Mouse (Mus musculus) forebrain, embryonic 14.5 days (tissue): Measurements from ENCODE around the gene Slc25a4. TPM values are rescaled to one million over a fixed set of nuclear protein-coding genes. Genes with fewer than 3 reads are reported as not detected.
"Not testable (repeated sequence)": the region's sequence is repeated elsewhere in the genome, so short reads cannot be mapped to it uniquely, and the experiment has no call there.

Experiments
- ATAC-seq: fragments of 200-750 bp; cut with Nextera tagmentation; 2 replicates; pipeline ENCODE4 v1.8.0; 2017; ENCODE audit warnings: mild to moderate bottlenecking, moderate library complexity
- DNase-seq: peaks from one replicate; pipeline ENCODE4 v3.0.0-alpha.2; 2015; ENCODE audit warnings: low spot score
- H3K27ac ChIP-seq: fragments of 300-500 bp; sonication (generic); 2 replicates; pipeline ENCODE4 v1.5.1; 2014; ENCODE audit warnings: low read depth, mild to moderate bottlenecking, control low read depth, low read length, moderate library complexity
- H3K27me3 ChIP-seq: fragments of 300-500 bp; sonication (generic); replicated peaks from 2 replicates; pipeline ENCODE4 v1.6.1; 2014; ENCODE audit warnings: low read length, control low read depth, mixed read lengths; ENCODE audit not compliant: control insufficient read depth, insufficient read depth
- H3K36me3 ChIP-seq: fragments of 300-500 bp; sonication (generic); 2 replicates; pipeline ENCODE4 v1.6.1; 2014; ENCODE audit warnings: low read length, control low read depth; ENCODE audit not compliant: control insufficient read depth, insufficient read depth
- H3K4me1 ChIP-seq: fragments of 300-500 bp; sonication (generic); 2 replicates; pipeline ENCODE4 v1.6.1; 2014; ENCODE audit warnings: antibody characterized with exemption, low read length, control low read depth; ENCODE audit not compliant: control insufficient read depth, insufficient read depth
- H3K4me2 ChIP-seq: fragments of 300-500 bp; sonication (generic); 2 replicates; pipeline ENCODE4 v1.6.1; 2014; ENCODE audit warnings: mild to moderate bottlenecking, control low read depth, low read length
- H3K4me3 ChIP-seq: fragments of 300-500 bp; sonication (generic); 2 replicates; pipeline ENCODE4 v1.5.1; 2014; ENCODE audit warnings: low read depth, low read length, control low read depth
- H3K9ac ChIP-seq: fragments of 300-500 bp; sonication (generic); 2 replicates; pipeline ENCODE4 v1.6.1; 2014; ENCODE audit warnings: mild to moderate bottlenecking, low read length, control low read depth, moderate library complexity
- H3K9me3 ChIP-seq: fragments of 300-500 bp; sonication (generic); replicated peaks from 2 replicates; pipeline ENCODE4 v1.6.1; 2016; ENCODE audit warnings: low read length, control low read depth, mixed read lengths; ENCODE audit not compliant: control insufficient read depth
- WGBS: fragments of 180-500 bp; shearing (Covaris S2); extraction: QIAGEN DNeasy Blood & Tissue Kit; methylation state at CpG from one replicate; pipeline ENCODE4 v1.1.7; 2014; 5-methylcytosine and 5-hydroxymethylcytosine counted together
- polyA plus RNA-seq: library from polyadenylated mRNA; unstranded; fragments of >200 nt; fragmentation: Nextera tagmentation; extraction: Ambion mirVana; gene quantifications from 2 replicates; pipeline ENCODE4 v1.2.1, GENCODE M21; 2014

Slc25a4 gene
- polyA plus RNA-seq, 1 experiment from 2014 or later: 688 TPM

GRCm38 (mm10) chr8:46234736-46235135 lies 23.7 kb upstream of the Slc25a4 start:
- no peak overlapping the region for H3K9ac ChIP-seq
- no peak for ATAC-seq
- WGBS: 92% methylated on average over 4 of the region's 4 CpGs
- no peaks in the 10 kb centered on the region for H3K27me3 ChIP-seq
- no peaks in the 10 kb centered on the region for H3K9me3 ChIP-seq
- H3K4me1 ChIP-seq: no peaks in the 10 kb centered on the region
- no peak for DNase-seq
- no peak overlapping the region for H3K27ac ChIP-seq
- H3K36me3 ChIP-seq: no peaks in the 10 kb centered on the region
- H3K4me3 ChIP-seq: no peak overlapping the region
- H3K4me2 ChIP-seq: no peak overlapping the region

- H3K36me3 ChIP-seq: no peaks in the 10 kb centered on the region
- H3K4me3 ChIP-seq: no peak overlapping the region
- no peaks in the 10 kb centered on the region for H3K4me1 ChIP-seq
- no peak overlapping the region for H3K27ac ChIP-seq
- DNase-seq (no peak), ATAC-seq (no peak)
- H3K9ac ChIP-seq: no peak overlapping the region
- H3K4me2 ChIP-seq: no peak overlapping the region
- H3K27me3 ChIP-seq: no peaks in the 10 kb centered on the region
- H3K9me3 ChIP-seq: no peaks in the 10 kb centered on the region
- WGBS: 56% methylated on average over 8 of the region's 8 CpGs
Measured at GRCm38 (mm10) chr8:46232798-46233197, 21.7 kb upstream of the Slc25a4 start.

GRCm38 (mm10) chr8:46231968-46232367 lies 20.9 kb upstream of the Slc25a4 start:
- H3K36me3 ChIP-seq, H3K9me3 ChIP-seq, DNase-seq, H3K4me3 ChIP-seq, H3K27me3 ChIP-seq, H3K9ac ChIP-seq, H3K27ac ChIP-seq, ATAC-seq, H3K4me2 ChIP-seq, H3K4me1 ChIP-seq: not testable (repeated sequence)
- 87% methylated on average over 7 of the region's 7 CpGs for WGBS

GRCm38 (mm10) chr8:46226622-46227021 lies 15.5 kb upstream of the Slc25a4 start:
- H3K36me3 ChIP-seq: no peaks in the 10 kb centered on the region
- WGBS: 95% methylated on average over 5 of the region's 5 CpGs
- H3K9me3 ChIP-seq: no peaks in the 10 kb centered on the region
- H3K4me1 ChIP-seq: no peaks in the 10 kb centered on the region
- H3K27ac ChIP-seq: no peak overlapping the region
- no peak overlapping the region for H3K9ac ChIP-seq
- no peak overlapping the region for H3K4me2 ChIP-seq
- no peak for ATAC-seq
- no peak overlapping the region for H3K4me3 ChIP-seq
- H3K27me3 ChIP-seq: no peaks in the 10 kb centered on the region
- DNase-seq: no peak

GRCm38 (mm10) chr8:46225501-46225900 lies 14.4 kb upstream of the Slc25a4 start:
- Histone ChIP-seq H3K9me3 (no peaks in the 10 kb centered on the region), H3K36me3 (no peaks in the 10 kb centered on the region), H3K27me3 (no peaks in the 10 kb centered on the region), H3K4me2 (no peak overlapping the region), H3K27ac (no peak overlapping the region), H3K9ac (no peak overlapping the region), H3K4me3 (no peak overlapping the region), H3K4me1 (no peaks in the 10 kb centered on the region)
- DNase-seq (no peak), ATAC-seq (no peak)
- 76% methylated on average over 3 of the region's 3 CpGs for WGBS

- ATAC-seq: no peak
- 77% methylated on average over 3 of the region's 3 CpGs for WGBS
- DNase-seq: no peak
- H3K4me3 ChIP-seq: no peak overlapping the region
- no peaks in the 10 kb centered on the region for H3K36me3 ChIP-seq
- no peaks in the 10 kb centered on the region for H3K9me3 ChIP-seq
- H3K4me2 ChIP-seq: no peak overlapping the region
- H3K27ac ChIP-seq: no peak overlapping the region
- no peaks in the 10 kb centered on the region for H3K4me1 ChIP-seq
- no peak overlapping the region for H3K9ac ChIP-seq
- H3K27me3 ChIP-seq: no peaks in the 10 kb centered on the region
Measured at GRCm38 (mm10) chr8:46220566-46220965, 9.5 kb upstream of the Slc25a4 start.

- ATAC-seq: peak; percentile 77
- no peaks in the 10 kb centered on the region for H3K27me3 ChIP-seq
Measured at GRCm38 (mm10) chr8:46216838-46217237, 5.8 kb upstream of the Slc25a4 start.

GRCm38 (mm10) chr8:46213971-46214480 lies 2.9 kb upstream of the Slc25a4 start:
- ATAC-seq: no peak
- WGBS: 9% methylated on average over 2 of the region's 2 CpGs
- no peak overlapping the region for H3K4me2 ChIP-seq

More at GRCm38 (mm10) chr8:46216838-46217237, 5.8 kb upstream of the Slc25a4 start:
- H3K36me3 ChIP-seq: no peaks in the 10 kb centered on the region
- DNase-seq: peak; percentile 79
- H3K27ac ChIP-seq: peak overlapping the region; percentile 55; the same call in 1 of the 2 replicates
- no peaks in the 10 kb centered on the region for H3K9me3 ChIP-seq
- peak overlapping the region; percentile 60 for H3K4me2 ChIP-seq
- peak overlapping the region; percentile 68 for H3K9ac ChIP-seq
- peaks cover 3% of the 10 kb centered on the region; the same call in 1 of the 2 replicates for H3K4me1 ChIP-seq
- H3K4me3 ChIP-seq: peak overlapping the region; percentile 32
- WGBS: 1% methylated on average over 14 of the region's 14 CpGs

GRCm38 (mm10) chr8:46212194-46212593 lies 1.1 kb upstream of the Slc25a4 start:
- H3K27me3 ChIP-seq: no peaks in the 10 kb centered on the region
- DNase-seq: no peak
- no peak overlapping the region for H3K4me3 ChIP-seq
- peaks cover 22% of the 10 kb centered on the region for H3K36me3 ChIP-seq
- H3K27ac ChIP-seq: no peak overlapping the region
- 48% methylated on average over 7 of the region's 7 CpGs for WGBS
- ATAC-seq: no peak
- no peaks in the 10 kb centered on the region for H3K9me3 ChIP-seq
- H3K9ac ChIP-seq: peak overlapping the region; percentile 98
- peaks cover 25% of the 10 kb centered on the region for H3K4me1 ChIP-seq
- H3K4me2 ChIP-seq: peak overlapping the region; percentile 89; the same call in 1 of the 2 replicates

More at GRCm38 (mm10) chr8:46213971-46214480, 2.9 kb upstream of the Slc25a4 start:
- Histone ChIP-seq H3K4me1 (peaks cover 18% of the 10 kb centered on the region), H3K36me3 (peaks cover 4% of the 10 kb centered on the region), H3K9me3 (no peaks in the 10 kb centered on the region), H3K4me3 (no peak overlapping the region), H3K27me3 (no peaks in the 10 kb centered on the region), H3K27ac (no peak overlapping the region), H3K9ac (no peak overlapping the region)
- DNase-seq: no peak
